8 mouse cellular contexts compared by ENCODE assay signal in genomic region chr2:166714427-166714699, GRCm38 (mm10). TPM values are rescaled to one million over a fixed set of nuclear protein-coding genes. Genes with fewer than 3 reads are reported as not detected.
DNase-seq lines count a peak whose midpoint lies in the region; ATAC-seq and TF ChIP-seq lines count a peak whose summit lies in the region.

No protein-coding gene starts in this region.

- no peak for ATAC-seq in embryonic facial prominence, embryonic 14.5 days (ENCODE audit: low read depth)
- no peak for ATAC-seq in intestine, embryonic 14.5 days (replicated peaks; ENCODE audit: low FRiP score, low TSS enrichment, low read depth)
- 0 out of 2 replicates have a peak, but pooled peaks have one; percentile 4 for ATAC-seq in neural tube, embryonic 12.5 days (ENCODE audit: low FRiP score, low read depth)

- peak overlapping the region; percentile 72 for H3K9ac ChIP-seq in embryonic facial prominence, embryonic 14.5 days (ENCODE audit: low read depth, low read length)
- H3K9ac ChIP-seq in intestine, embryonic 14.5 days (ENCODE audit: low read length): peak overlapping the region; percentile 41
- peak overlapping the region; percentile 64 for H3K9ac ChIP-seq in neural tube, embryonic 12.5 days

- H3K27me3 ChIP-seq in embryonic facial prominence, embryonic 14.5 days (replicated peaks; ENCODE audit: control insufficient read depth, insufficient read depth, low read length): no peaks in the 10 kb centered on the region
- no peaks in the 10 kb centered on the region for H3K27me3 ChIP-seq in intestine, embryonic 14.5 days (replicated peaks; ENCODE audit: control insufficient read depth, insufficient read depth, low read length)
- no peaks in the 10 kb centered on the region for H3K27me3 ChIP-seq in neural tube, embryonic 12.5 days (replicated peaks)

- DNase-seq in left cerebral cortex, adult 2 months (ENCODE audit: extremely low spot score in 1 of 2, low spot score in 2 of 2): no peak
- DNase-seq in left cerebral cortex, adult 18-20 months (ENCODE audit: low spot score in 2 of 2): no peak
- DNase-seq in embryonic facial prominence, embryonic 14.5 days (ENCODE audit: low spot score): no peak
- DNase-seq in intestine, embryonic 14.5 days (ENCODE audit: low spot score): no peak
- DNase-seq in cerebellum, postnatal 36 days: no peak
- DNase-seq in cerebellum, adult 11 months: no peak
- DNase-seq in retina, postnatal 1 day: no peak

- peak overlapping the region; percentile 69 for H3K4me3 ChIP-seq in left cerebral cortex, adult 2 months
- peak overlapping the region; percentile 80 for H3K4me3 ChIP-seq in embryonic facial prominence, embryonic 14.5 days (ENCODE audit: low read depth, low read length)
- peak overlapping the region; percentile 68 for H3K4me3 ChIP-seq in intestine, embryonic 14.5 days (ENCODE audit: low read depth, low read length)
- peak overlapping the region; percentile 78 for H3K4me3 ChIP-seq in neural tube, embryonic 12.5 days

- H3K4me2 ChIP-seq in embryonic facial prominence, embryonic 14.5 days (ENCODE audit: low read depth, low read length): peak overlapping the region; percentile 94
- H3K4me2 ChIP-seq in intestine, embryonic 14.5 days (ENCODE audit: low read length): peak overlapping the region; percentile 82
- H3K4me2 ChIP-seq in neural tube, embryonic 12.5 days (replicated peaks): peak overlapping the region; percentile 86

- TF ChIP-seq CTCF in left cerebral cortex, adult 2 months (IDR thresholded peaks at IDR 0.05): no peak

- peaks cover 13% of the 10 kb centered on the region for H3K4me1 ChIP-seq in embryonic facial prominence, embryonic 14.5 days (ENCODE audit: control insufficient read depth, insufficient read depth, low read length)
- H3K4me1 ChIP-seq in intestine, embryonic 14.5 days (replicated peaks; ENCODE audit: control insufficient read depth, insufficient read depth, low read length): peaks cover 27% of the 10 kb centered on the region
- peaks cover 43% of the 10 kb centered on the region for H3K4me1 ChIP-seq in neural tube, embryonic 12.5 days

- intact Hi-C loops in left cerebral cortex, adult 2 months (cut with DNase I): loop anchor here (2.0 to 5.0 kb wide), 2 partner anchors 37 to 66 kb away; no protein-coding TSS in a partner anchor

- no peaks in the 10 kb centered on the region for H3K9me3 ChIP-seq in embryonic facial prominence, embryonic 14.5 days (ENCODE audit: control insufficient read depth, low read length)
- no peaks in the 10 kb centered on the region for H3K9me3 ChIP-seq in intestine, embryonic 14.5 days (ENCODE audit: control insufficient read depth, low read length)
- H3K9me3 ChIP-seq in neural tube, embryonic 12.5 days: no peaks in the 10 kb centered on the region

- H3K36me3 ChIP-seq in embryonic facial prominence, embryonic 14.5 days (ENCODE audit: control insufficient read depth, insufficient read depth, low read length): no peaks in the 10 kb centered on the region
- no peaks in the 10 kb centered on the region for H3K36me3 ChIP-seq in intestine, embryonic 14.5 days (ENCODE audit: control insufficient read depth, insufficient read depth, low read length)
- H3K36me3 ChIP-seq in neural tube, embryonic 12.5 days: no peaks in the 10 kb centered on the region

- WGBS in embryonic facial prominence, embryonic 14.5 days: 11% methylated on average over 11 of the region's 11 CpGs
- 12% methylated on average over 11 of the region's 11 CpGs for WGBS in intestine, embryonic 14.5 days
- 11% methylated on average over 11 of the region's 11 CpGs for WGBS in neural tube, embryonic 12.5 days

- H3K27ac ChIP-seq in left cerebral cortex, adult 2 months: peak overlapping the region; percentile 86
- H3K27ac ChIP-seq in embryonic facial prominence, embryonic 14.5 days (replicated peaks; ENCODE audit: low read depth, low read length): no peak overlapping the region
- no peak overlapping the region for H3K27ac ChIP-seq in intestine, embryonic 14.5 days (ENCODE audit: low read depth)
- H3K27ac ChIP-seq in neural tube, embryonic 12.5 days: no peak overlapping the region

RNA-seq across cellular contexts. Expression of gene Prex1, which starts 0.7 kb away (rescaled TPM):
- total RNA-seq in left cerebral cortex, adult 2 months (2021): 100 to 1,000 TPM; 110 to 115 TPM
- total RNA-seq in left cerebral cortex, adult 18-20 months (2021): 100 to 1,000 TPM in 1 of 2 experiments, 10 to 100 TPM in 1; 91.3 to 104 TPM
- polyA plus RNA-seq in embryonic facial prominence, embryonic 14.5 days (2014; fragmentation: Nextera tagmentation; extraction: Ambion mirVana): 22.7 and 26.6 TPM in 2 replicates
- polyA plus RNA-seq in intestine, embryonic 14.5 days (2014; fragmentation: Nextera tagmentation; extraction: Ambion mirVana): 11.3 and 13.6 TPM in 2 replicates
- polyA plus RNA-seq in neural tube, embryonic 12.5 days (2016; fragmentation: Nextera tagmentation; extraction: Ambion mirVana): 45.3 and 47.8 TPM in 2 replicates
